Mouse (Mus musculus) midbrain, embryonic 15.5 days (tissue): ENCODE results near the gene Bmper. TPM values are rescaled to one million over a fixed set of nuclear protein-coding genes. Genes with fewer than 3 reads are reported as not detected.

ENCODE experiments used
- ATAC-seq: fragments of 200-750 bp; cut with Nextera tagmentation; replicated peaks from 2 replicates; pipeline ENCODE4 v1.8.0; 2017; ENCODE audit warnings: moderate TSS enrichment
- H3K27ac ChIP-seq: fragments of 300-500 bp; sonication (generic); 2 replicates; pipeline ENCODE4 v1.5.1; 2015; ENCODE audit warnings: mild to moderate bottlenecking, inconsistent platforms
- H3K27me3 ChIP-seq: fragments of 300-500 bp; sonication (generic); replicated peaks from 2 replicates; pipeline ENCODE4 v1.6.1; 2015; ENCODE audit warnings: inconsistent platforms
- H3K36me3 ChIP-seq: fragments of 300-500 bp; sonication (generic); replicated peaks from 2 replicates; pipeline ENCODE4 v1.6.1; 2015; ENCODE audit warnings: inconsistent platforms
- H3K4me1 ChIP-seq: fragments of 300-500 bp; sonication (generic); 2 replicates; pipeline ENCODE4 v1.6.1; 2015; ENCODE audit warnings: inconsistent platforms
- H3K4me2 ChIP-seq: fragments of 300-500 bp; sonication (generic); 2 replicates; pipeline ENCODE4 v1.6.1; 2015; ENCODE audit warnings: inconsistent platforms, mild to moderate bottlenecking, moderate library complexity
- H3K4me3 ChIP-seq: fragments of 300-500 bp; sonication (generic); 2 replicates; pipeline ENCODE4 v1.5.1; 2015; ENCODE audit warnings: mild to moderate bottlenecking, inconsistent platforms
- H3K9ac ChIP-seq: fragments of 300-500 bp; sonication (generic); 2 replicates; pipeline ENCODE4 v1.6.1; 2015; ENCODE audit warnings: mild to moderate bottlenecking, inconsistent platforms
- H3K9me3 ChIP-seq: fragments of 300-500 bp; sonication (generic); 2 replicates; pipeline ENCODE4 v1.6.1; 2016; ENCODE audit warnings: inconsistent platforms
- WGBS: fragments of 180-500 bp; shearing (Covaris S2); methylation state at CpG from one replicate; pipeline ENCODE4 v1.1.7; 2015; ENCODE audit warnings: mixed read lengths; 5-methylcytosine and 5-hydroxymethylcytosine counted together
- polyA plus RNA-seq: library from polyadenylated mRNA; unstranded; fragments of >200 nt; fragmentation: Nextera tagmentation; extraction: Ambion mirVana; gene quantifications from 2 replicates; pipeline ENCODE4 v1.2.1, GENCODE M21; 2015

Gene Bmper
- polyA plus RNA-seq, 1 experiment from 2014 or later = 7.1 TPM

- WGBS = 92% methylated on average over 5 of the region's 5 CpGs
- no peak for ATAC-seq
- H3K27me3 ChIP-seq = no peaks in the 10 kb centered on the region
Measured at GRCm38 (mm10) chr9:23315631-23316330, 92.9 kb downstream of the Bmper start.

GRCm38 (mm10) chr9:23327830-23328229, 105.0 kb downstream of the Bmper start:
- H3K4me2 ChIP-seq = no peak overlapping the region
- WGBS = 87% methylated on average over 3 of the region's 3 CpGs
- no peaks in the 10 kb centered on the region for H3K27me3 ChIP-seq
- no peak overlapping the region for H3K27ac ChIP-seq
- H3K36me3 ChIP-seq = no peaks in the 10 kb centered on the region
- no peaks in the 10 kb centered on the region for H3K9me3 ChIP-seq
- H3K4me3 ChIP-seq = no peak overlapping the region
- H3K4me1 ChIP-seq = no peaks in the 10 kb centered on the region
- H3K9ac ChIP-seq = no peak overlapping the region
- no peak for ATAC-seq

More at GRCm38 (mm10) chr9:23315631-23316330, 92.9 kb downstream of the Bmper start:
- Histone ChIP-seq H3K36me3 (no peaks in the 10 kb centered on the region), H3K4me3 (no peak overlapping the region), H3K27ac (no peak overlapping the region), H3K4me1 (no peaks in the 10 kb centered on the region), H3K4me2 (no peak overlapping the region), H3K9me3 (no peaks in the 10 kb centered on the region), H3K9ac (no peak overlapping the region)

- WGBS = 60% methylated on average over 3 of the region's 3 CpGs
- H3K36me3 ChIP-seq = no peaks in the 10 kb centered on the region
- H3K9ac ChIP-seq = no peak overlapping the region
- H3K9me3 ChIP-seq = no peaks in the 10 kb centered on the region
- no peak for ATAC-seq
- H3K4me1 ChIP-seq = no peaks in the 10 kb centered on the region
- H3K27ac ChIP-seq = no peak overlapping the region
- no peak overlapping the region for H3K4me3 ChIP-seq
- no peaks in the 10 kb centered on the region for H3K27me3 ChIP-seq
- no peak overlapping the region for H3K4me2 ChIP-seq
Measured at GRCm38 (mm10) chr9:23333041-23333622, 110.3 kb downstream of the Bmper start.

GRCm38 (mm10) chr9:23340551-23340950, 117.7 kb downstream of the Bmper start:
- Histone ChIP-seq H3K27me3 (no peaks in the 10 kb centered on the region), H3K36me3 (no peaks in the 10 kb centered on the region), H3K4me2 (no peak overlapping the region), H3K9me3 (no peaks in the 10 kb centered on the region), H3K4me3 (no peak overlapping the region), H3K9ac (no peak overlapping the region), H3K4me1 (no peaks in the 10 kb centered on the region), H3K27ac (no peak overlapping the region)
- ATAC-seq = no peak

GRCm38 (mm10) chr9:23341246-23341645, 118.4 kb downstream of the Bmper start:
- no peak for ATAC-seq
- Histone ChIP-seq H3K4me3 (no peak overlapping the region), H3K27ac (no peak overlapping the region), H3K36me3 (no peaks in the 10 kb centered on the region), H3K4me2 (no peak overlapping the region), H3K27me3 (no peaks in the 10 kb centered on the region), H3K9ac (no peak overlapping the region), H3K9me3 (no peaks in the 10 kb centered on the region), H3K4me1 (no peaks in the 10 kb centered on the region)

- H3K4me3 ChIP-seq = no peak overlapping the region
- ATAC-seq = no peak
- H3K9me3 ChIP-seq = no peaks in the 10 kb centered on the region
- no peaks in the 10 kb centered on the region for H3K4me1 ChIP-seq
- H3K9ac ChIP-seq = no peak overlapping the region
- no peaks in the 10 kb centered on the region for H3K27me3 ChIP-seq
- H3K36me3 ChIP-seq = no peaks in the 10 kb centered on the region
- no peak overlapping the region for H3K27ac ChIP-seq
- H3K4me2 ChIP-seq = no peak overlapping the region
Measured at GRCm38 (mm10) chr9:23344353-23344752, 121.5 kb downstream of the Bmper start.

- Histone ChIP-seq H3K27me3 (no peaks in the 10 kb centered on the region), H3K9ac (no peak overlapping the region), H3K4me2 (no peak overlapping the region), H3K4me3 (no peak overlapping the region), H3K27ac (no peak overlapping the region), H3K4me1 (no peaks in the 10 kb centered on the region), H3K9me3 (no peaks in the 10 kb centered on the region), H3K36me3 (no peaks in the 10 kb centered on the region)
- WGBS = 84% methylated on average over 8 of the region's 8 CpGs
- ATAC-seq = no peak
Measured at GRCm38 (mm10) chr9:23345093-23345844, 122.4 kb downstream of the Bmper start.

- WGBS = 84% methylated on average over 5 of the region's 5 CpGs
- H3K9me3 ChIP-seq = no peaks in the 10 kb centered on the region
- H3K4me2 ChIP-seq = no peak overlapping the region
- H3K27me3 ChIP-seq = no peaks in the 10 kb centered on the region
- H3K9ac ChIP-seq = no peak overlapping the region
- H3K4me1 ChIP-seq = no peaks in the 10 kb centered on the region
- no peak overlapping the region for H3K27ac ChIP-seq
- ATAC-seq = no peak
- H3K4me3 ChIP-seq = no peak overlapping the region
- no peaks in the 10 kb centered on the region for H3K36me3 ChIP-seq
Measured at GRCm38 (mm10) chr9:23349603-23350002, 126.7 kb downstream of the Bmper start.

- ATAC-seq = no peak
- WGBS = 84% methylated on average over 8 of the region's 8 CpGs
- Histone ChIP-seq H3K9me3 (no peaks in the 10 kb centered on the region), H3K27me3 (no peaks in the 10 kb centered on the region), H3K27ac (no peak overlapping the region), H3K4me1 (no peaks in the 10 kb centered on the region), H3K9ac (no peak overlapping the region), H3K4me3 (no peak overlapping the region), H3K36me3 (no peaks in the 10 kb centered on the region), H3K4me2 (no peak overlapping the region)
Measured at GRCm38 (mm10) chr9:23351400-23351799, 128.5 kb downstream of the Bmper start.

GRCm38 (mm10) chr9:23352396-23352795, 129.5 kb downstream of the Bmper start:
- no peaks in the 10 kb centered on the region for H3K4me1 ChIP-seq
- H3K27me3 ChIP-seq = no peaks in the 10 kb centered on the region
- H3K27ac ChIP-seq = no peak overlapping the region
- no peaks in the 10 kb centered on the region for H3K36me3 ChIP-seq
- whole genome bisulfite sequencing = 97% methylated on average over 2 of the region's 2 CpGs
- H3K4me2 ChIP-seq = no peak overlapping the region
- H3K9ac ChIP-seq = no peak overlapping the region
- H3K4me3 ChIP-seq = no peak overlapping the region
- H3K9me3 ChIP-seq = no peaks in the 10 kb centered on the region
- ATAC-seq = no peak

- 73% methylated on average over 5 of the region's 5 CpGs for WGBS
- Histone ChIP-seq H3K9me3 (no peaks in the 10 kb centered on the region), H3K27ac (no peak overlapping the region), H3K4me1 (no peaks in the 10 kb centered on the region), H3K36me3 (no peaks in the 10 kb centered on the region), H3K4me3 (no peak overlapping the region), H3K27me3 (no peaks in the 10 kb centered on the region), H3K9ac (no peak overlapping the region), H3K4me2 (no peak overlapping the region)
- ATAC-seq = no peak
Measured at GRCm38 (mm10) chr9:23354201-23354820, 131.4 kb downstream of the Bmper start.

- Histone ChIP-seq H3K36me3 (no peaks in the 10 kb centered on the region), H3K4me2 (no peak overlapping the region), H3K9ac (no peak overlapping the region), H3K4me3 (no peak overlapping the region), H3K27me3 (no peaks in the 10 kb centered on the region), H3K4me1 (no peaks in the 10 kb centered on the region), H3K9me3 (no peaks in the 10 kb centered on the region), H3K27ac (no peak overlapping the region)
- no peak for ATAC-seq
- WGBS = 94% methylated on average over 2 of the region's 2 CpGs
Measured at GRCm38 (mm10) chr9:23358108-23358507, 135.2 kb downstream of the Bmper start.
